Mouse (Mus musculus) embryonic facial prominence, embryonic 14.5 days (tissue): Measurements from ENCODE around the gene Robo4. TPM values are rescaled to one million over a fixed set of nuclear protein-coding genes. Genes with fewer than 3 reads are reported as not detected.

Experiments used
- ATAC-seq: fragments of 200-750 bp; cut with Nextera tagmentation; 2 replicates; pipeline ENCODE4 v1.8.0; 2017; ENCODE audit warnings: low read depth, moderate number of reproducible peaks, moderate TSS enrichment
- DNase-seq: peaks from one replicate; pipeline ENCODE4 v3.0.0-alpha.2; 2015; ENCODE audit warnings: low spot score
- H3K27ac ChIP-seq: fragments of 300-500 bp; sonication (generic); replicated peaks from 2 replicates; pipeline ENCODE4 v1.5.1; 2014; ENCODE audit warnings: low read depth, mild to moderate bottlenecking, low read length, moderate library complexity
- H3K27me3 ChIP-seq: fragments of 300-500 bp; sonication (generic); replicated peaks from 2 replicates; pipeline ENCODE4 v1.6.1; 2014; ENCODE audit warnings: low read length; ENCODE audit not compliant: control insufficient read depth, insufficient read depth
- H3K36me3 ChIP-seq: fragments of 300-500 bp; sonication (generic); 2 replicates; pipeline ENCODE4 v1.6.1; 2014; ENCODE audit warnings: low read length, mixed read lengths; ENCODE audit not compliant: control insufficient read depth, insufficient read depth
- H3K4me1 ChIP-seq: fragments of 300-500 bp; sonication (generic); 2 replicates; pipeline ENCODE4 v1.6.1; 2014; ENCODE audit warnings: antibody characterized with exemption, low read length; ENCODE audit not compliant: control insufficient read depth, insufficient read depth
- H3K4me2 ChIP-seq: fragments of 300-500 bp; sonication (generic); 2 replicates; pipeline ENCODE4 v1.6.1; 2014; ENCODE audit warnings: low read depth, mild to moderate bottlenecking, low read length, moderate library complexity, mixed read lengths
- H3K4me3 ChIP-seq: fragments of 300-500 bp; sonication (generic); 2 replicates; pipeline ENCODE4 v1.5.1; 2014; ENCODE audit warnings: low read depth, mild to moderate bottlenecking, low read length
- H3K9ac ChIP-seq: fragments of 300-500 bp; sonication (generic); 2 replicates; pipeline ENCODE4 v1.6.1; 2014; ENCODE audit warnings: low read depth, mild to moderate bottlenecking, low read length, moderate library complexity, mixed read lengths
- H3K9me3 ChIP-seq: fragments of 300-500 bp; sonication (generic); 2 replicates; pipeline ENCODE4 v1.6.1; 2016; ENCODE audit warnings: low read length; ENCODE audit not compliant: control insufficient read depth
- WGBS: fragments of 180-500 bp; shearing (Covaris S2); extraction: QIAGEN DNeasy Blood & Tissue Kit; methylation state at CpG from one replicate; pipeline ENCODE4 v1.1.7; 2014; 5-methylcytosine and 5-hydroxymethylcytosine counted together
- polyA plus RNA-seq: library from polyadenylated mRNA; unstranded; fragments of >200 nt; fragmentation: Nextera tagmentation; extraction: Ambion mirVana; gene quantifications from 2 replicates; pipeline ENCODE4 v1.2.1, GENCODE M21; 2014

Robo4 gene
- polyA plus RNA-seq, 1 experiment from 2014 or later, result 10.8 TPM

GRCm38 (mm10) chr9:37432026-37432666 is 30.4 kb downstream of the Robo4 start:
- no peak for DNase-seq

GRCm38 (mm10) chr9:37432720-37433421 is 31.2 kb downstream of the Robo4 start, which contains the start of gene Robo3:
Robo3 (minus strand) TSS chr9:37433246.
- Histone ChIP-seq H3K36me3 (no peaks in the 10 kb centered on the region), H3K9ac (0 out of 2 replicates have a peak within 1 kb of the TSS, but pooled peaks have one; percentile 14), H3K4me3 (peak within 1 kb of the TSS; percentile 33), H3K9me3 (peaks cover 3% of the 10 kb centered on the region; the same call in 1 of the 2 replicates), H3K4me2 (peak within 1 kb of the TSS; percentile 57), H3K27ac (no peak within 1 kb of the TSS), H3K4me1 (no peaks in the 10 kb centered on the region), H3K27me3 (peaks cover 77% of the 10 kb centered on the region)
- DNase-seq (no peak), ATAC-seq (peak; percentile 39; the same call in 1 of the 2 replicates)
- 0% methylated on average over 19 of the region's 40 CpGs for WGBS

More at GRCm38 (mm10) chr9:37432026-37432666, 30.4 kb downstream of the Robo4 start:
- Histone ChIP-seq H3K9me3 (peaks cover 3% of the 10 kb centered on the region; the same call in 1 of the 2 replicates), H3K4me1 (no peaks in the 10 kb centered on the region), H3K4me3 (peak overlapping the region; percentile 33), H3K9ac (no peak overlapping the region), H3K36me3 (no peaks in the 10 kb centered on the region), H3K4me2 (peak overlapping the region; percentile 57), H3K27me3 (peaks cover 82% of the 10 kb centered on the region), H3K27ac (no peak overlapping the region)
- ATAC-seq, result no peak
- WGBS, result under 1% methylated on average over 15 of the region's 17 CpGs

DNA sequence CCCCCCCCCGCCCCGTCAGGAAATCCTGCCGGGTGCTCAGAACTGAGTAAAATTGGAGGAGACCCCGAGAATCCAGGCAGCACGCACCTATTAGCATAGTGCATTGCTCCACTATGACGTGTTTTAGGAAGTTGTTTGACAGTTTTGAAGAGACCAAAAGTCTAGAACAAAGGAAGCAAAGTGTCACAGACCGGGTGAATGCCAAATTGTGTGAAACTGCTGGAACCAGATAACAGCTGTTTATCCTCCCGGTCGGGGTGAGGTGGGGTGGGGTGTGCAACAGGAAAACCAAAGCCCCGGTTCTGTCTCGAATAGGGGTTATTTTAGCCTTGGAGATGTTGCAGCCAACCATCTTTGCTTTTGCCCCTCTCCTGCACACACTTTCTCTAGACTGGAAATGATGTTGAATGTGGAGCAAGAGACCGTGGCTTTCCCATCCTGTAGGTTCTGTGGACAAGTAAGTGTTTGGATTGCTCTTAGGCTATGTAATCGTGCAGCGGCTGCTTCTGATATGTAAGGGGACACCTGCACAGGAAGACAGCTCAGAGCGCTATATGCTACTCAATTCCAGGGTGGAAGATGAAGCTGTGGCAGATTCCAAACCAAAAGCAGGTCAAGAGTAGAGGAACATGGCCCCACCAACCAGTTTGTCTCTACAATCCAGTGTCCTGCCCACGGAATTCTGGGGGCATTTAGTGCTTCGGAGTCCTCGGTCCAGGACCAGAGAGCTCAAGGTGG is 32.3 kb downstream of the Robo4 start:
- Histone ChIP-seq H3K36me3 (no peaks in the 10 kb centered on the region), H3K4me1 (no peaks in the 10 kb centered on the region), H3K27me3 (peaks cover 72% of the 10 kb centered on the region), H3K4me3 (peak overlapping the region; percentile 19; the same call in 1 of the 2 replicates), H3K27ac (no peak overlapping the region), H3K4me2 (peak overlapping the region; percentile 57; the same call in 1 of the 2 replicates), H3K9me3 (peaks cover 3% of the 10 kb centered on the region; the same call in 1 of the 2 replicates), H3K9ac (no peak overlapping the region)
- ATAC-seq, result no peak
- DNase-seq, result no peak
- 2% methylated on average over 18 of the region's 18 CpGs for WGBS

DNA sequence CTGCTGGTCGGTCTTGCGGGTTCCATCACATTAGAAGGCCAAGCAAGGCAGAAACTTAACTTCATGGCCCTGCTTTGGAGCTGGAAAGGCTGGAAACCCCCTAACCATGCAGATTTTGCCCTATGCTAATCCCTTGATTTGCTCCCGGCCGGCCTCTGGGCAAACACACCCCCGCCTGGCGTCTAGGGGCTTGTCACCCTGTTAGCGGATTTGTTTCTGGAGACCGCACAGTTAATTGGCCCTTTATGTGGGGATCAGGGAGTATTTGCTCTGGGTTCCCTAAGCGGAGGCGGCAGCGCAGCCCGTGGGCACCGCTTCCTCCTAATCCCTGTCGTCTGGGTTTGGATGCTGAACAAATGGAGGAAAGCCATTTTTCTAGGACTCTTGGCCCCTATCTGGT is 33.2 kb downstream of the Robo4 start:
- WGBS, result under 1% methylated on average over 14 of the region's 14 CpGs
- Histone ChIP-seq H3K4me2 (no peak overlapping the region), H3K4me3 (no peak overlapping the region), H3K27ac (no peak overlapping the region), H3K9me3 (peaks cover 3% of the 10 kb centered on the region; the same call in 1 of the 2 replicates), H3K36me3 (no peaks in the 10 kb centered on the region), H3K4me1 (no peaks in the 10 kb centered on the region), H3K9ac (no peak overlapping the region), H3K27me3 (peaks cover 63% of the 10 kb centered on the region)
- ATAC-seq (no peak), DNase-seq (no peak)

DNA sequence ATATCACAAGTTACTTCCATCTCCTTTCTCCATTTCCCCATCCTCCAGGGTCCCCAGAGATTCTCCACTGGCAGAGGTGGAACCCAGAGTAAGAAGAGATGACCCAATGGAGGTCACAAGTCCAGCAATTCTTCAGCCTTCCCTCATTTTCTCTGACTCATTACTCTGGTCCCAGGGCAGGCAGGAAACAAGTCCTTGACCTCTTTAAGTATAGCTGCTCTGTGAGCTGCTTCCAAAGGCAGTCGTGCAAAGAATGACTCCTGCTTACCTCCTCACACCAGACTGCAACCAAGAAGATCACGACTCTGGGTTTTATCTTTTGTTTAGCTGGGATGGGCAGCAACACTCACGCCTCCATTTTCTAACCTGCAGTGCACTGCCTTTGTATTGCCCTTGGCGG is 33.9 kb downstream of the Robo4 start:
- Histone ChIP-seq H3K4me1 (no peaks in the 10 kb centered on the region), H3K36me3 (no peaks in the 10 kb centered on the region), H3K27ac (no peak overlapping the region), H3K4me2 (no peak overlapping the region), H3K9me3 (peaks cover 3% of the 10 kb centered on the region; the same call in 1 of the 2 replicates), H3K27me3 (peaks cover 57% of the 10 kb centered on the region), H3K9ac (no peak overlapping the region), H3K4me3 (no peak overlapping the region)
- ATAC-seq (no peak), DNase-seq (no peak)
- WGBS, result 10% methylated on average over 4 of the region's 4 CpGs

- Histone ChIP-seq H3K4me1 (no peaks in the 10 kb centered on the region), H3K9ac (no peak overlapping the region), H3K4me3 (no peak overlapping the region), H3K4me2 (no peak overlapping the region), H3K27ac (no peak overlapping the region), H3K27me3 (peaks cover 32% of the 10 kb centered on the region), H3K36me3 (no peaks in the 10 kb centered on the region), H3K9me3 (peaks cover 3% of the 10 kb centered on the region; the same call in 1 of the 2 replicates)
- DNase-seq, result no peak
- ATAC-seq, result no peak
- 43% methylated on average over 3 of the region's 3 CpGs for WGBS
Observed at GRCm38 (mm10) chr9:37437772-37438735, 36.4 kb downstream of the Robo4 start.

- Histone ChIP-seq H3K27ac (no peak overlapping the region), H3K9me3 (no peaks in the 10 kb centered on the region), H3K27me3 (peaks cover 74% of the 10 kb centered on the region), H3K4me2 (no peak overlapping the region), H3K4me1 (no peaks in the 10 kb centered on the region), H3K36me3 (no peaks in the 10 kb centered on the region), H3K4me3 (no peak overlapping the region), H3K9ac (no peak overlapping the region)
- DNase-seq, result no peak
- ATAC-seq, result no peak
- WGBS, result 1% methylated on average over 5 of the region's 5 CpGs
Observed at GRCm38 (mm10) chr9:37452401-37452800, 50.7 kb downstream of the Robo4 start.
